Mouse (Mus musculus): Measurements from ENCODE around the gene Hacd1.

GRCm38 (mm10) chr2:14055168-14055565 is 768 bp downstream of the Hacd1 start:
- TF ChIP-seq TAL1 (IDR thresholded peaks at IDR 0.05; ENCODE audit: low read length), result no peak
- no peak for TF ChIP-seq GATA1 (IDR thresholded peaks at IDR 0.05; ENCODE audit: low read length)

All from erythroblast, embryonic 14.5 days (primary cell).